Mouse (Mus musculus) stomach, postnatal 0 days (tissue): Measurements from ENCODE around the gene Kcne3.

Source experiments
- CTCF ChIP-seq: IDR thresholded peaks from 2 replicates; pipeline ENCODE4 v1.5.1; 2016; ENCODE audit warnings: antibody characterized with exemption, low read depth, mild to moderate bottlenecking, moderate library complexity
- EP300 ChIP-seq: optimal IDR thresholded peaks from 2 replicates; pipeline ENCODE3; 2016; ENCODE audit warnings: antibody characterized with exemption

GRCm38 (mm10) chr7:100215116-100215732 lies 38.9 kb downstream of the Kcne3 start:
- TF ChIP-seq CTCF (no peak), EP300 (no peak)
